Mouse (Mus musculus) ES-E14 (cell line): Measurements from ENCODE around the gene Hfe2.
A peak's percentile ranks its signal among the peaks of the same experiment; 100 is the strongest.

Experiments used
- HCFC1 ChIP-seq: IDR thresholded peaks from 2 replicates; pipeline ENCODE4 v1.6.1; 2012; ENCODE audit warnings: low read length, inconsistent platforms, borderline replicate concordance; ENCODE audit not compliant: insufficient read depth
- MAFK ChIP-seq: IDR thresholded peaks from 2 replicates; pipeline ENCODE4 v1.6.1; 2014; ENCODE audit warnings: mild to moderate bottlenecking, low read depth, low read length, inconsistent platforms; ENCODE audit not compliant: insufficient read depth
- ZC3H11A ChIP-seq: IDR thresholded peaks from 2 replicates; pipeline ENCODE4 v1.6.1; 2012; ENCODE audit warnings: low read depth, mild to moderate bottlenecking, inconsistent platforms, low read length, borderline replicate concordance
- ZNF384 ChIP-seq: IDR thresholded peaks from 2 replicates; pipeline ENCODE4 v1.6.1; 2012; ENCODE audit warnings: low read depth, low read length, inconsistent platforms

DNA sequence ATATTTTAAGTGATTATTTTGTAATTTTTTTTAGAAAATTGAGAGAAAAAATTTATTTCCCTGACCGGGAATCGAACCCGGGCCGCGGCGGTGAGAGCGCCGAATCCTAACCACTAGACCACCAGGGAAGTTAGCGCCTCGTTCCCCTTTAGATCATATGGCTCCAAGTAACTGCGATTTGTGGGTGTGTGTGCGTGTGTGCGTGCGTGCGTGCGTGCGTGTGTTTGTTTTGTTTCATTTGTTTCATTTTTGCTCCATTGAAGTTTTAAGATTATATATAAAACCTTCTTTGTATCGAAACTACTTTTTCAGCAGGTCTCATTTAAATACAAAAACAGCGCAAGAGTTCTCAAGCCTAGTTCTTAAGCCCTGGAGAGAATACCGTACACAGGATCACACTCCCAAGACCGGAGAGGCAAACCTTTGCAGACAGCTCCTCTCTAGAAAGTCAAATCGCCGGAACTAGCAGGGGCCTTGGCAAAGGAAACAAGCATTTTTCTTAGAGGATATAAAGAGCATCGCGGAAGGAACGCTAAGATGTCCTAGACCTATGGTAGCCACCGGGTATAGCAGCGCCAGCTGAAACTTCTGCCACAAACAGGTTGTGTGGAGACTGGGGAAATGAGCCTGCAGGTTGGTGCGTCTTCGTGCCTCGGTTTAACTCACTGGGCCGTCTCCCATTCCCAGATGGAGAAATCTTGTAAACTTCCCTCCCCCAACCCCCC, 23.4 kb upstream of the Hfe2 start:
- TF ChIP-seq HCFC1, result no peak
- TF ChIP-seq ZC3H11A, result no peak
- TF ChIP-seq ZNF384, result no peak
- peak; percentile 79 for TF ChIP-seq MAFK
